Mouse (Mus musculus): Measurements from ENCODE around the gene A630023A22Rik. TPM values are rescaled to one million over a fixed set of nuclear protein-coding genes. Genes with fewer than 3 reads are reported as not detected.

Gene A630023A22Rik
- polyA plus RNA-seq, 1 experiment: not detected

DNA sequence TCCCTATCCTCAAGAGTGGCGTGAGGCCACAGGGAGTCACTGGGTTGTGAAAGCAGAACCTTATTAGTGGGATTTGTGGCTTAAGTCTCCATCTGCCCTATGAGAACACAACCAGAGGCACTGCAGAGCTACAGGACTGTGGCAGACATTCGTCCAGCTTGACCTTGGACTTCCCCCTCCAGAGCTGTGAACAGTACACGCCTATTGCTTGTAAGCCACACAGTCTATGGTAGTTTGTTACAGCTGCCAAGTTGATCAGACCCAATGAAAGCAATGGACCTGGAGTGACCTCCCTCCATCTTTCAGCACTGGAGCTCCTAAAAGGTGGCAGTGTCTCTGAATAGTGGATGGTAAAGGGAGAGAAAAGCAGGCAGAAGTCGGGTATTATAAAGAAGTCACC lies 24.3 kb downstream of the A630023A22Rik start:
- Histone ChIP-seq H3K4me3 (replicated peaks; ENCODE audit: control insufficient read depth, low read depth, low read length) (no peak overlapping the region), H3K27ac (ENCODE audit: control insufficient read depth, insufficient read depth, low read depth, low read length, poor library complexity) (no peak overlapping the region), H3K4me1 (ENCODE audit: control insufficient read depth, insufficient read depth, low read length) (no peaks in the 10 kb centered on the region)
- TF ChIP-seq POLR2A (IDR thresholded peaks at IDR 0.05; ENCODE audit: borderline replicate concordance, control insufficient read depth, low read depth, low read length) (no peak), CTCF (IDR thresholded peaks at IDR 0.05; ENCODE audit: control insufficient read depth, insufficient read depth, low read length) (no peak)
- 55% methylated on average over 4 of the region's 4 CpGs for WGBS

DNA sequence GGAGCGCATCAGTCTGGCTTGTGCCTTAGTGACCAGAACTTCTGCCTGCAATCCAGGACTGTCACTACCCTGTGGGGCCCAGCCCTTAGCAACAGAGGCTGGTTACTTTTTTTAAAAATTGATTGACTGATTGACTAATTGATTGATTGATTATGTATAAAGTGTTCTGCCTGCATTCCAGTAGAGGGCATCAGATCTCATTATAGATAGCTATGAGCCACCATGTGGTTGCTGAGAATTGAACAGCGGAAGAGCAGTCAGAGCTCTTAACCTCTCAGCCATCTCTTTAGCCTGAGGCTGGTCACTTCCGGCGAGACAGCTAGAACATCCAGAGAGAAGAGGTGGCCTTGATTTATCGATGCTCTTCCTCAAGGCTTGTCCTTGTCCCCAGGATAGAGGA lies 25.3 kb downstream of the A630023A22Rik start:
- Histone ChIP-seq H3K4me1 (ENCODE audit: control insufficient read depth, insufficient read depth, low read length) (no peaks in the 10 kb centered on the region), H3K4me3 (replicated peaks; ENCODE audit: control insufficient read depth, low read depth, low read length) (no peak overlapping the region), H3K27ac (ENCODE audit: control insufficient read depth, insufficient read depth, low read depth, low read length, poor library complexity) (no peak overlapping the region)
- 70% methylated on average over 5 of the region's 5 CpGs for WGBS
- TF ChIP-seq POLR2A (IDR thresholded peaks at IDR 0.05; ENCODE audit: borderline replicate concordance, control insufficient read depth, low read depth, low read length): no peak
- no peak for TF ChIP-seq CTCF (IDR thresholded peaks at IDR 0.05; ENCODE audit: control insufficient read depth, insufficient read depth, low read length)

DNA sequence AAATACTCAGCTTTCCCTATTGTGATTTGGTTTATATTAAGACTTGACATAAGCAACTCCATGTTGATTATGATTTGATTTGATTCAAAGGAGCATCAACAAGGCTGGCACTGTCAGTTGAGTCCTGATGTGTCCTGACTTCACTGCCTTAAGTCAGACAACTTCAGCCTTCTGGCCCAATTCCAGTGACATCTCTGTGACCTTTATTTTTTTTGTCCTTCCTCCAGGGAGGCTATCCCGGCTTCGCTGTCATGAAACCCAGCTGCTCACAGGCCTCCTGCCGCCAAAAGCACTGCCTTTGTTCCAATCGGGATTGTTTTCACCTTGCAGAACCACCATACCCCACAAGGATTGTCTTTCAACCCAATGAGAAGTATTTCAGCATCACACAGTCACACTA lies 27.2 kb downstream of the A630023A22Rik start:
- Histone ChIP-seq H3K4me1 (ENCODE audit: control insufficient read depth, insufficient read depth, low read length) (no peaks in the 10 kb centered on the region), H3K27ac (ENCODE audit: control insufficient read depth, insufficient read depth, low read depth, low read length, poor library complexity) (no peak overlapping the region), H3K4me3 (replicated peaks; ENCODE audit: control insufficient read depth, low read depth, low read length) (no peak overlapping the region)
- WGBS: 56% methylated on average over 4 of the region's 4 CpGs
- TF ChIP-seq POLR2A (IDR thresholded peaks at IDR 0.05; ENCODE audit: borderline replicate concordance, control insufficient read depth, low read depth, low read length) (no peak), CTCF (IDR thresholded peaks at IDR 0.05; ENCODE audit: control insufficient read depth, insufficient read depth, low read length) (no peak)

DNA sequence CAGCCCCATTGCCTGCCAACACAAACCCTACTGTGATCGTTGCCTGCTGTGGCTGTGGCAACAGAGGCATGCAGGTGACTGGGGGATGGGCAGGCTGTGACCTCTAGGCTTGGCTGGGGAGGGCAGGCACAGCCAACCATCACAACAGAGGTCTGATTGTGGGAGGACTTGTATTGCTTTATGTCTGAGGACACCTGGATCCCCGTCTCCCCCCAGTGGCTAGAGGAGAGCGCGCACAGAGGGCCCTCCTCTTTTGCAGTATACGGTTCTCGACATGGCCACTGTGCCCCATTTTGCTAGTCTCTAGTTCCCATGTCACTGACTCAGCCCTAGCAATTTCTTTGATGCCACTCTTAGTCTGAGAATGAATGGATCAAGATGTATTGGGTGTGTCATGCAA lies 30.9 kb downstream of the A630023A22Rik start:
- no peak for TF ChIP-seq CTCF (IDR thresholded peaks at IDR 0.05; ENCODE audit: control insufficient read depth, insufficient read depth, low read length)
- TF ChIP-seq POLR2A (IDR thresholded peaks at IDR 0.05; ENCODE audit: borderline replicate concordance, control insufficient read depth, low read depth, low read length): no peak
- no peak overlapping the region for H3K27ac ChIP-seq (ENCODE audit: control insufficient read depth, insufficient read depth, low read depth, low read length, poor library complexity)
- H3K4me1 ChIP-seq (ENCODE audit: control insufficient read depth, insufficient read depth, low read length): no peaks in the 10 kb centered on the region
- H3K4me3 ChIP-seq (replicated peaks; ENCODE audit: control insufficient read depth, low read depth, low read length): no peak overlapping the region
- WGBS: 75% methylated on average over 6 of the region's 6 CpGs

DNA sequence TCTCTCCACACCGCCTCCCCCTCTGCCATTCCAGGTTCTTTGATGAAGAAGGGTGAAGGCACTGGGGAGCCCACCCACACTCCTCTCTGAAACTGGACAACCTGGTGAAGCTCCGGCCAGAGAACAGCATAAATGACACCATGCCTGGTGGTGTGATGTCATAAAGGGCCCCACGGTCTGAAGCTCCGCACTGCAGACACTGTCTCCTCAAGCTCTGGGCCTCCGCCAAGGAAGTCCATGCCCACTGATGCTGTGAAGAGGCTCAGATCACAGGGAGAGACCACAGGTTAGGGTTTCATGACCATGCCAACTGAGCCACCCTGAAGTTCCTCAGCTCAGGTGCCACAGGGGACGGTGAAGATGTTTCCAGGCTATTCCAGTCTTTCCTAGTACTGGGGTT lies 50.0 kb downstream of the A630023A22Rik start, which contains the start of gene Antxrl:
TSS of gene Antxrl (plus strand) at position 192 of the 400 bp plus-strand sequence.
- Histone ChIP-seq H3K4me1 (ENCODE audit: control insufficient read depth, insufficient read depth, low read length) (no peaks in the 10 kb centered on the region), H3K4me3 (replicated peaks; ENCODE audit: control insufficient read depth, low read depth, low read length) (no peak within 1 kb of the TSS), H3K27ac (ENCODE audit: control insufficient read depth, insufficient read depth, low read depth, low read length, poor library complexity) (no peak within 1 kb of the TSS)
- 80% methylated on average over 6 of the region's 6 CpGs for WGBS
- TF ChIP-seq CTCF (IDR thresholded peaks at IDR 0.05; ENCODE audit: control insufficient read depth, insufficient read depth, low read length) (no peak), POLR2A (IDR thresholded peaks at IDR 0.05; ENCODE audit: borderline replicate concordance, control insufficient read depth, low read depth, low read length) (no peak)

DNA sequence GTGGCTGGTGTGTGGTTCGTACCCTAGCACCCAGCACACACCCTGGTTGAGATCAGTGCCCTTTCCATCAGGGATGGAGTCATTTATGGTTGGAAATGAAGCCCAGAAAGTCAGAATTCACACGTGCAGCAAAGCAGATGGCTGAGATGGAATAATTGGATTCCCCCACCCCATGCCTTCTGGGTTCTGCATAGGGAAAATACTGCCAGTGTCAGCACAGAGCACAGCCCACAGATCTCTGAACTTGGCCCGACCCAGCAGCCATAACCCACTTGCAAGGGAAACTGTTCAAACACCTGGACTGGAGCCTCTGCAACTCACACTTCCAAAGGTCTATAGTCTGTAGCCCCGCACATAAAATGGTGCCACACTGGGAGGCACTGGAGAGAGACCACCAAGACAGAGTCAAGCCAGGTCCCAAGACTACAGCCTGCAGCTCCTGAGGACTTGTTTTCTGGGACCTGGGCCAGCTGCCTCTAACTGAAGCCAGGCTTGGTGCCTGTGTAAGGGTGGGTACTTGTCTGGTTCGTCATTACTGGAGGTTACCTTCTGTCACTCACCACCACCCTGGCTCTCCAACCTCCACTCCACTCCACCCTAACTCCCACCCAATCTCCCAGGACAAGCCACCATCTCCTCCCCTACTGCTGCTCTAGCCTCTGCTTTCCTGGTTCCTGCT lies 52.3 kb downstream of the A630023A22Rik start:
- Histone ChIP-seq H3K27ac (ENCODE audit: control insufficient read depth, insufficient read depth, low read depth, low read length, poor library complexity) (no peak overlapping the region), H3K4me3 (replicated peaks; ENCODE audit: control insufficient read depth, low read depth, low read length) (no peak overlapping the region), H3K4me1 (ENCODE audit: control insufficient read depth, insufficient read depth, low read length) (no peaks in the 10 kb centered on the region)
- 62% methylated on average over 5 of the region's 5 CpGs for WGBS
- TF ChIP-seq CTCF (IDR thresholded peaks at IDR 0.05; ENCODE audit: control insufficient read depth, insufficient read depth, low read length) (no peak), POLR2A (IDR thresholded peaks at IDR 0.05; ENCODE audit: borderline replicate concordance, control insufficient read depth, low read depth, low read length) (no peak)

DNA sequence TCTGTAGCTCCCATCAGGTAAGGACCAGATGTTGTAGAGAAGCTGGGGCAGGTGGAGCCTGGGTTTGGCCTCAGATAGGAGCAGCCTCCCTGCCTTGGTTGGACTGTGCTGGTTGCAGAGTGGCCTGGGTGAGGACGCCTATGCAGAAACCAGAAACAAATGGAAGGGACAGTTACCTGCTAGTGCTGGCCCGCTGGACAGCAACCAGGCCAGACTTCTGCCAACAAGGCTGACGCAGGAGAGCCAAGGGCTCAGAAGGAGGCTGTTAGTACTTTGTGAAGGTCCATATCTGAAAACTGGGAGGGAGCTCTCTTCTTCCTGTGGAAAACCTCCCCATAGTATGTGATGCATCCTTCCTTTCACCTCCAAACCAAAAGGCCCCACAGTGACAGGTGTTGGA lies 59.2 kb downstream of the A630023A22Rik start:
- TF ChIP-seq CTCF (IDR thresholded peaks at IDR 0.05; ENCODE audit: control insufficient read depth, insufficient read depth, low read length): no peak
- TF ChIP-seq POLR2A (IDR thresholded peaks at IDR 0.05; ENCODE audit: borderline replicate concordance, control insufficient read depth, low read depth, low read length): no peak
- H3K27ac ChIP-seq (ENCODE audit: control insufficient read depth, insufficient read depth, low read depth, low read length, poor library complexity): no peak overlapping the region
- 66% methylated on average over 3 of the region's 3 CpGs for WGBS

DNA sequence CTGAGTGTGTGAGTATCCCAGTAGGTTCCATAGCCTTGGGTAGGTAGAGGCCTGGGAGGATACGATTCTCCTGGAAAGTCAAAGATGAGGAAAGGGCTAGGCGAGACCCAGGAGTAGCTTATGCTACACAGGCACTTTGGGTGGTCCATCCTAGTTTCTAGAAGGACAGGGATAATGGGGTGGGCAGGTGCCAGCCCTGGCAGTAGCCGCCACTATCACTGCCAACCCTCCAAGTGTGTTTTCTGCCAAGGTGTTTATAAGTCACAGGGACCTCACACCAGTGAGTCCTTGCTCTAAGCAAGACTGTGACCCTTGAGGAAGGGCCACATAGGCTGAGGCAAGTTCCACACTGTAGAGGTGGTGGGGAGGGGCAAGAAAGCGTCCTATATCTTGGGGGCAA lies 61.3 kb downstream of the A630023A22Rik start:
- 66% methylated on average over 4 of the region's 4 CpGs for WGBS
- TF ChIP-seq POLR2A (IDR thresholded peaks at IDR 0.05; ENCODE audit: borderline replicate concordance, control insufficient read depth, low read depth, low read length) (no peak), CTCF (IDR thresholded peaks at IDR 0.05; ENCODE audit: control insufficient read depth, insufficient read depth, low read length) (no peak)
- Histone ChIP-seq H3K27ac (ENCODE audit: control insufficient read depth, insufficient read depth, low read depth, low read length, poor library complexity) (no peak overlapping the region), H3K4me1 (ENCODE audit: control insufficient read depth, insufficient read depth, low read length) (no peaks in the 10 kb centered on the region), H3K4me3 (replicated peaks; ENCODE audit: control insufficient read depth, low read depth, low read length) (no peak overlapping the region)

More for the DNA sequence above, 59.2 kb downstream of the A630023A22Rik start:
- Histone ChIP-seq H3K4me3 (replicated peaks; ENCODE audit: control insufficient read depth, low read depth, low read length) (no peak overlapping the region), H3K4me1 (ENCODE audit: control insufficient read depth, insufficient read depth, low read length) (no peaks in the 10 kb centered on the region)

Data from bone marrow, adult 2 months (tissue).